Mouse (Mus musculus) hindbrain, embryonic 11.5 days (tissue): Measurements from ENCODE around the gene Slc39a13. TPM values are rescaled to one million over a fixed set of nuclear protein-coding genes. Genes with fewer than 3 reads are reported as not detected.

Experiments used
- ATAC-seq: fragments of 200-750 bp; cut with Nextera tagmentation; 2 replicates; pipeline ENCODE4 v1.8.0; 2017; ENCODE audit warnings: mild to moderate bottlenecking, moderate TSS enrichment, moderate library complexity; ENCODE audit not compliant: low FRiP score
- DNase-seq: peaks from one replicate; pipeline ENCODE4 v3.0.0-alpha.2; 2015; ENCODE audit warnings: low spot score
- H3K27ac ChIP-seq: fragments of 300-500 bp; sonication (generic); 2 replicates; pipeline ENCODE4 v1.5.1; 2014; ENCODE audit warnings: mild to moderate bottlenecking, low read depth, low read length
- H3K27me3 ChIP-seq: fragments of 300-500 bp; sonication (generic); 2 replicates; pipeline ENCODE4 v1.6.1; 2014; ENCODE audit warnings: mild to moderate bottlenecking, low read length, moderate library complexity, mixed read lengths; ENCODE audit not compliant: control insufficient read depth, insufficient read depth
- H3K36me3 ChIP-seq: fragments of 300-500 bp; sonication (generic); 2 replicates; pipeline ENCODE4 v1.6.1; 2014; ENCODE audit warnings: mild to moderate bottlenecking, low read length, moderate library complexity, mixed read lengths; ENCODE audit not compliant: control insufficient read depth, insufficient read depth
- H3K4me1 ChIP-seq: fragments of 300-500 bp; sonication (generic); replicated peaks from 2 replicates; pipeline ENCODE4 v1.6.1; 2014; ENCODE audit warnings: low read length, mixed read lengths; ENCODE audit not compliant: control insufficient read depth, insufficient read depth
- H3K4me2 ChIP-seq: fragments of 300-500 bp; sonication (generic); replicated peaks from 2 replicates; pipeline ENCODE4 v1.6.1; 2014; ENCODE audit warnings: mild to moderate bottlenecking, low read depth, low read length
- H3K4me3 ChIP-seq: fragments of 300-500 bp; sonication (generic); 2 replicates; pipeline ENCODE4 v1.5.1; 2014; ENCODE audit warnings: low read depth, low read length
- H3K9ac ChIP-seq: fragments of 300-500 bp; sonication (generic); 2 replicates; pipeline ENCODE4 v1.6.1; 2014; ENCODE audit warnings: low read depth, low read length
- H3K9me3 ChIP-seq: fragments of 300-500 bp; sonication (generic); 2 replicates; pipeline ENCODE4 v1.6.1; 2016; ENCODE audit warnings: low read length; ENCODE audit not compliant: control insufficient read depth
- WGBS: fragments of 180-500 bp; shearing (Covaris S2); extraction: QIAGEN DNeasy Blood & Tissue Kit; methylation state at CpG from one replicate; pipeline ENCODE4 v1.1.7; 2014; 5-methylcytosine and 5-hydroxymethylcytosine counted together
- polyA plus RNA-seq: library from polyadenylated mRNA; unstranded; fragments of >200 nt; fragmentation: Nextera tagmentation; extraction: Ambion mirVana; gene quantifications from 2 replicates; pipeline ENCODE4 v1.2.1, GENCODE M21; 2014

Slc39a13 gene
- polyA plus RNA-seq = 16.4 and 17.9 TPM in 2 replicates

DNA sequence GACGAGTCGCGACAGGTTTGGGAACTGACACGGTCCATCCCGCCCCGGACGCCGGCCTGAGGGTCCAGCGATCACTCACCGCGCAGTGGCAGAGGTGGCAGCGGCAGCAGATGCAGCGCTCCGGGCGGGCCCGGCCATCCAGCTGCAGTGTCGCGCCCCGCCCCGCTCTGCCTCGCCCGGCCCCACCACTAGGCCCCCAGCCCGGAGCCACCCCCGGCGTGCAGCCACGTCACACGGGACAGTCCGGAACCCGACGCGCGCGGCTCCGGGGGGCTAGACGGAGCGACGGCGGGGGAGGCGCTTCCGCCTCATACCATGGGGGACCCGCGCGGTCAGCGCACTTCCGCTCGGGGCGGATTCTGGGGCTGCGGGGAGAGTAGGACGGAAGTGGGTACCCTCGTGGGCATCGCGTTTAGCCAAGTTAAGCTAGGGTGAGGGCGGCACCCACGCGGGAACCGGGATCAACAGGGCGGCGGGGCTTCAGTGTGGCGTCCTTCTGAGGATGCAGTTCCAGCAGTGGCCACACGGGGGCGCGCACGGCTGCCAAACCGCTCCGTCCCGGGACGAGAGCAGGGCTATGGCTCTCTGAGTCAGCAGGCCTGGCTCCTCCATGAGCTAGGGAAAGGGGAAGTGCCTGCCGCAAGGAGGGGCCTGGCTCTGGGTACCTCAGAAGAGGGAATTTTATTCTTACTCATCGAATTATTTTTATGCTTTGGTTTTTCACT lies at the start of gene Slc39a13:
Gene Slc39a13 (minus strand): TSS at position 342 of the 725 bp plus-strand sequence.
- WGBS = under 1% methylated on average over 61 of the region's 69 CpGs
- Histone ChIP-seq H3K4me1 (peaks cover 2% of the 10 kb centered on the region; the same call in 1 of the 2 replicates), H3K4me2 (peak within 1 kb of the TSS; percentile 76), H3K36me3 (no peaks in the 10 kb centered on the region), H3K9me3 (no peaks in the 10 kb centered on the region), H3K9ac (peak within 1 kb of the TSS; percentile 71), H3K27me3 (no peaks in the 10 kb centered on the region), H3K27ac (peak within 1 kb of the TSS; percentile 62), H3K4me3 (peak within 1 kb of the TSS; percentile 68)
- DNase-seq = peak; percentile 95
- ATAC-seq = peak; percentile 96

DNA sequence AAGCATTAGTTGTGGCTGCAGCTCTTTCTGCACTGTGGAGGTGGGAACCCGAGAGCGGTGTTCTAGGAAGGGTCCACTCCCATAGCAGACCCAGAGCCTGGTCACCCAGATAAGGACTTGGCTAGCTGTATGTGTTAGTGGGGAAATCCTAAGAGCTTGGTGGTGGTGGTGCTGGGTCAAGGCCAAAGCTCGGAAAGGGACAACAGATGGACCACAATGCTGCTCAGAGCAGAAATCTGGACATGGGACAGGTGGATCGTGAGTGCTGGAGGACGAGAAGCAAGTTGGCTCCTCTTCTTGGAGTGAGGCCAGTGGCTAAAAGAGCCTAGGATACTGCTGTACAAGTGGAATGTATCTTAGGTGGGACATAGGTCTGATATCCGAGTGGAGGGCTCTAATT lies 49.3 kb upstream of the Slc39a13 start:
- no peaks in the 10 kb centered on the region for H3K9me3 ChIP-seq
- H3K36me3 ChIP-seq = no peaks in the 10 kb centered on the region
- DNase-seq (no peak), ATAC-seq (no peak)
- no peak overlapping the region for H3K27ac ChIP-seq
- no peak overlapping the region for H3K4me3 ChIP-seq
- H3K4me2 ChIP-seq = no peak overlapping the region
- H3K9ac ChIP-seq = no peak overlapping the region
- H3K4me1 ChIP-seq = peaks cover 2% of the 10 kb centered on the region; the same call in 1 of the 2 replicates
- WGBS = 90% methylated on average over 6 of the region's 6 CpGs
- H3K27me3 ChIP-seq = peaks cover 3% of the 10 kb centered on the region; the same call in 1 of the 2 replicates

DNA sequence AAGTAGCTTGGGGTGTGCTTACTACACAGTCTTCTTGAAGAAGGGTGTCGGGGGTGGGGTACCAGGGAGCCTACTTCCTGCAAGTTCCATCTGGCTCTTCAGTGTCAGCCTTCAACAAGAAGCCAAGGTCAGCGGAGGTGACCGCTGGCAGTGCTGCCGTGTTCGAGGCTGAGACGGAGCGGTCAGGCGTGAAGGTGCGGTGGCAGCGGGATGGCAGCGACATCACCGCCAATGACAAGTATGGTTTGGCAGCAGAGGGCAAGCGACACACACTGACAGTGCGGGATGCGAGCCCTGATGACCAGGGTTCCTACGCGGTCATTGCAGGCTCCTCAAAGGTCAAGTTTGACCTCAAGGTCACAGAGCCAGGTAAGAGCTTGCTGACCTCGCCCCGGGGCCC lies 48.8 kb upstream of the Slc39a13 start:
- H3K4me1 ChIP-seq = peaks cover 2% of the 10 kb centered on the region; the same call in 1 of the 2 replicates
- no peak overlapping the region for H3K9ac ChIP-seq
- H3K27ac ChIP-seq = no peak overlapping the region
- H3K36me3 ChIP-seq = no peaks in the 10 kb centered on the region
- DNase-seq = no peak
- WGBS = 91% methylated on average over 19 of the region's 19 CpGs
- ATAC-seq = no peak
- H3K27me3 ChIP-seq = peaks cover 3% of the 10 kb centered on the region; the same call in 1 of the 2 replicates
- H3K4me2 ChIP-seq = no peak overlapping the region
- no peaks in the 10 kb centered on the region for H3K9me3 ChIP-seq
- H3K4me3 ChIP-seq = no peak overlapping the region

DNA sequence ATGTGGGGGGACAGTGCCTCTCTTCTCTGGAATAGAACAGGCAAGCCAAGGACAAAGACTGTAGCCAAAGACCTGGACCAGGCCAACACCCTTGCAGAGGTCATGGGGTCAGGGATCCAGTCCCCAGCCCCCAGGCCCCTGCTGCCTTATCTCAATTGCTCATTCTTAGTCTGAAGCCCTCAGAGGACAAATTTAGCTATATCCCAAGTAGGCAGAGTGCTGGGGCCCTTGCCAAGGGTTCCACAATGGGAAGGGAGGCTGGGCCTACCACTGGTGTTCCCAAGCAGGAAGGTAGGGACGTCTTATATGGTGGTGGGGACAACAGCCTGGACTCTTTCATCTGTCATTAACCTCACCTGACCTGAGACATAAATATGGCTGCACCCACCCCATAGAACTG lies 48.4 kb upstream of the Slc39a13 start:
- DNase-seq (no peak), ATAC-seq (no peak)
- H3K27ac ChIP-seq = no peak overlapping the region
- H3K9me3 ChIP-seq = no peaks in the 10 kb centered on the region
- peaks cover 3% of the 10 kb centered on the region; the same call in 1 of the 2 replicates for H3K27me3 ChIP-seq
- H3K4me3 ChIP-seq = no peak overlapping the region
- H3K4me1 ChIP-seq = peaks cover 2% of the 10 kb centered on the region; the same call in 1 of the 2 replicates
- H3K36me3 ChIP-seq = no peaks in the 10 kb centered on the region
- 81% methylated on average over 1 of the region's 1 CpGs for WGBS
- H3K4me2 ChIP-seq = no peak overlapping the region
- H3K9ac ChIP-seq = no peak overlapping the region

DNA sequence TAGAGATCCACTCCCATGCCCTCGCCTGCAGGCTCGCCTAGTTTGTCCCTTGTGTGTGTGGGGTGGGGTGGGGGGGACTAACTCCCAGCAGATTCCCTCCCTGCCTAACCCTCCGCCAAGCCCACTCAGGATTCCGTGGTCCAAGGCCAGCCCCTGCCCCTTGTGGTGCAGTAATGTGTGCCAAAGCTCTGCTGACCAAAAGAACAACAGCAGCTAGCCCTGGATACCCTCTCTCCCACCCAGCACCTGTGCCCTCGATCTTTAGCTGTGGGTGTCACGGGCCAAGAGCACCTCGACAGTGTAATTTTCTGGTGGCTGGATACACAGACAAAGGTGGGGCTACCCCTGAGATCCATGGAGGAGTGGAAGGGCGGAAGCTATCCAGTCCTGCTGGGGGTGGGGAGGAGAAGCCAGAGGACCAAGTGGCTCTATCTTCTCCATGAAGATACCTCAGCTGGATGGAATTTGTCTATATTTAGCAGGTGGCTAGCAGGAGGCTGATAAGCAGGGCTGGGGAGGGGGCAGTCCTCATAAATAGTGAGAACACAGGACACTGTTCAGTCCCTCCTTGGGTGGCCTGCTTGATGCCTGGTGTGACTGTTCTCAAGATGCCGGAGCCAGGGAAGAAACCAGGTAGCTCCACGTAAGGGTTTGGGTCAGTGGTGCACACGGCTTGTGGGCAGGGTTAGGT lies 47.5 kb upstream of the Slc39a13 start, which contains the start of gene Mybpc3:
Gene Mybpc3 (plus strand): TSS at position 560 of the 691 bp plus-strand sequence.
- no peak within 1 kb of the TSS for H3K4me2 ChIP-seq
- peaks cover 2% of the 10 kb centered on the region; the same call in 1 of the 2 replicates for H3K4me1 ChIP-seq
- H3K9ac ChIP-seq = no peak within 1 kb of the TSS
- H3K9me3 ChIP-seq = no peaks in the 10 kb centered on the region
- peaks cover 3% of the 10 kb centered on the region; the same call in 1 of the 2 replicates for H3K27me3 ChIP-seq
- no peak for DNase-seq
- ATAC-seq = no peak
- no peaks in the 10 kb centered on the region for H3K36me3 ChIP-seq
- no peak within 1 kb of the TSS for H3K27ac ChIP-seq
- H3K4me3 ChIP-seq = no peak within 1 kb of the TSS
- 84% methylated on average over 11 of the region's 11 CpGs for WGBS

DNA sequence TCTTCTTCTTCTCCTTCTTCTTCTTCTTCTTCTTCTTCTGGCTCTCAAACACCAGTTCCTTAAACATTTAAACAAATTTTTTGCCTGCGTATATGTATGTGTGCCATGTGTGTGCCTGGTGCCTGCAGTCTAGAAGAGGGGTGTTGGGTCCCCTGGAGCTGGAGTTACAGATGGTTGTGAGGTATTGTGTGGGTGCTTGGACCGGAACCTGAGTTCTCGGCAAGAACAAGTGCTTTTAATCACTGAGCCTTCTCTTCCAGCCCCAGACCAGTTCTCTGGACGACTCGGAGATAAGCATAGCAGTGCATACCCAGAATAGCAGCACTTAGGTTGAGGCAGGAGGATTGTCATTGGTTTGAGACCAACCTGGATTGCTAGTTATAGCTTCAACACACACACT lies 46.6 kb upstream of the Slc39a13 start:
- H3K9me3 ChIP-seq = no peaks in the 10 kb centered on the region
- DNase-seq (no peak), ATAC-seq (no peak)
- WGBS = 87% methylated on average over 5 of the region's 5 CpGs
- no peak overlapping the region for H3K4me3 ChIP-seq
- H3K4me1 ChIP-seq = peaks cover 2% of the 10 kb centered on the region; the same call in 1 of the 2 replicates
- H3K27me3 ChIP-seq = peaks cover 3% of the 10 kb centered on the region; the same call in 1 of the 2 replicates
- no peak overlapping the region for H3K27ac ChIP-seq
- no peak overlapping the region for H3K9ac ChIP-seq
- H3K4me2 ChIP-seq = no peak overlapping the region
- no peaks in the 10 kb centered on the region for H3K36me3 ChIP-seq

DNA sequence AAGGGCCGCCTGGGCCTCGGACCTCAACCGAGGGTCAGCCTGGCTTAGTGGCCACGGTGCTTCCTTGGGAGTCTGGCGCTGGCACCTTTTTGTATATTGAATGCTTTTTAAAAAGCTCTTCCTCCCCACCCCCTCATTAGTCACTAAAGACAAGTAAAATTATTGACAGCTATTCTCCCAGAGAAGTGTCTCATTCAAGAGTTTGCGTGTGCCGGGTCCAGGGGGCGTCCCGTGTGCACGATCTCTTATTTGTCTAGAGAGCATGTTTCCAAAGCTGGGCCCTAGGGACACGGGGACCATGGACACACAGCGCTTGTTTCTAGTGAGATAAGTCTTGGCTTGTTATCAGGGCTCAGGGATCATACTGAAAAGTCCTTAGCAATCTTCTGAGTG lies 45.4 kb upstream of the Slc39a13 start:
- Histone ChIP-seq H3K4me2 (peak overlapping the region; percentile 89), H3K27me3 (peaks cover 3% of the 10 kb centered on the region; the same call in 1 of the 2 replicates), H3K27ac (no peak overlapping the region), H3K36me3 (no peaks in the 10 kb centered on the region), H3K9ac (peak overlapping the region; percentile 67; the same call in 1 of the 2 replicates), H3K4me1 (peaks cover 2% of the 10 kb centered on the region; the same call in 1 of the 2 replicates), H3K9me3 (no peaks in the 10 kb centered on the region), H3K4me3 (peak overlapping the region; percentile 39)
- 37% methylated on average over 12 of the region's 12 CpGs for WGBS
- ATAC-seq = no peak
- DNase-seq = no peak

DNA sequence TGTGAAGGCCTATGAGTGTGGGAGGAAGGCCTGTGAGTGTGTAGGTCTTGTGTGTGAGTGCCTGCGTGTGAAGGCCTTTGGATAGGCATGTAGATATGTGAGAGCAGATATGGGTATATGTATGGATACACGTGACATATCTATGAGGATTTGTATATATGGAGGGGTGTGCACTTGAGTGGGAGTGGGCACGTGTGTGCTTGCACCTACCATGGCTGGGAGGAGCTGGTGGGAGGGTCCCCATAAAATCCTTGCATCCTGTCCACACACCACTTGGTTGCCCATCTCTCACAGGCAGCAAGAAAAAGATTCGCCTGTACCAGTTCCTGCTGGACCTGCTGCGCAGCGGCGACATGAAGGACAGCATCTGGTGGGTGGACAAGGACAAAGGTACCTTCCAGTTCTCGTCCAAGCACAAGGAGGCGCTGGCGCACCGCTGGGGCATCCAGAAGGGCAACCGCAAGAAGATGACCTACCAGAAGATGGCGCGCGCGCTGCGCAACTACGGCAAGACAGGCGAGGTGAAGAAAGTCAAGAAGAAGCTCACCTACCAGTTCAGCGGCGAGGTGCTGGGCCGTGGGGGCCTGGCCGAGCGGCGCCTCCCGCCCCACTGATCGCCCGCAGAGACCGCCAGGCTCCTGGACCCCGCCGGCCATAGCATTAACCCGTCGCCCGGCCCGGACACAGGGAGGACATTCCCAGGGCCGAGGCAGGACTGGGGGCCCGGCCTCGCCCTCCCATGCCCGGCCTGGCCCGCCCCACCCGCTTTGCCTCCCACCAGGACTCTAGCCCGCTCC lies 44.8 kb upstream of the Slc39a13 start:
- ATAC-seq (peak; percentile 73), DNase-seq (peak; percentile 97)
- WGBS = 6% methylated on average over 35 of the region's 42 CpGs

More for the DNA sequence above, 44.8 kb upstream of the Slc39a13 start:
- Histone ChIP-seq H3K4me2 (peak overlapping the region; percentile 89), H3K4me3 (peak overlapping the region; percentile 39), H3K9me3 (no peaks in the 10 kb centered on the region), H3K9ac (peak overlapping the region; percentile 67; the same call in 1 of the 2 replicates), H3K4me1 (peaks cover 2% of the 10 kb centered on the region; the same call in 1 of the 2 replicates), H3K36me3 (no peaks in the 10 kb centered on the region), H3K27me3 (peaks cover 3% of the 10 kb centered on the region; the same call in 1 of the 2 replicates), H3K27ac (no peak overlapping the region)
